Mouse (Mus musculus) liver, embryonic 15.5 days (tissue): ENCODE data around the gene Tenm4. TPM values are rescaled to one million over a fixed set of nuclear protein-coding genes. Genes with fewer than 3 reads are reported as not detected.

Experiments used
- ATAC-seq: fragments of 200-750 bp; cut with Nextera tagmentation; 2 replicates; pipeline ENCODE4 v1.8.0; 2017; ENCODE audit warnings: moderate number of reproducible peaks, mild to moderate bottlenecking, moderate library complexity; ENCODE audit not compliant: insufficient read depth
- H3K27ac ChIP-seq: fragments of 300-500 bp; sonication (generic); replicated peaks from 2 replicates; pipeline ENCODE4 v1.5.1; 2015; ENCODE audit warnings: mild to moderate bottlenecking, inconsistent platforms
- H3K27me3 ChIP-seq: fragments of 300-500 bp; sonication (generic); 2 replicates; pipeline ENCODE4 v1.6.1; 2015; ENCODE audit warnings: mild to moderate bottlenecking, inconsistent platforms
- H3K36me3 ChIP-seq: fragments of 300-500 bp; sonication (generic); replicated peaks from 2 replicates; pipeline ENCODE4 v1.6.1; 2015; ENCODE audit warnings: moderate library complexity, mild to moderate bottlenecking, inconsistent platforms
- H3K4me1 ChIP-seq: fragments of 300-500 bp; sonication (generic); replicated peaks from 2 replicates; pipeline ENCODE4 v1.6.1; 2015; ENCODE audit warnings: inconsistent platforms
- H3K4me2 ChIP-seq: fragments of 300-500 bp; sonication (generic); 2 replicates; pipeline ENCODE4 v1.6.1; 2015; ENCODE audit warnings: moderate library complexity, mild to moderate bottlenecking, inconsistent platforms
- H3K4me3 ChIP-seq: fragments of 300-500 bp; sonication (generic); replicated peaks from 2 replicates; pipeline ENCODE4 v1.5.1; 2015; ENCODE audit warnings: mild to moderate bottlenecking, inconsistent platforms
- H3K9ac ChIP-seq: fragments of 300-500 bp; sonication (generic); 2 replicates; pipeline ENCODE4 v1.6.1; 2015; ENCODE audit warnings: moderate library complexity, mild to moderate bottlenecking, inconsistent platforms
- H3K9me3 ChIP-seq: fragments of 300-500 bp; sonication (generic); replicated peaks from 2 replicates; pipeline ENCODE4 v1.6.1; 2016; ENCODE audit warnings: inconsistent platforms
- WGBS: fragments of 180-500 bp; shearing (Covaris S2); methylation state at CpG from one replicate; pipeline ENCODE4 v1.1.7; 2015; ENCODE audit warnings: mixed read lengths; ENCODE audit not compliant: insufficient replicate concordance; 5-methylcytosine and 5-hydroxymethylcytosine counted together
- polyA plus RNA-seq: library from polyadenylated mRNA; unstranded; fragments of >200 nt; fragmentation: Nextera tagmentation; extraction: Ambion mirVana; gene quantifications from 2 replicates; pipeline ENCODE4 v1.2.1, GENCODE M21; 2015

Gene Tenm4
- polyA plus RNA-seq, 1 experiment from 2014 or later, result 0.69 TPM

DNA sequence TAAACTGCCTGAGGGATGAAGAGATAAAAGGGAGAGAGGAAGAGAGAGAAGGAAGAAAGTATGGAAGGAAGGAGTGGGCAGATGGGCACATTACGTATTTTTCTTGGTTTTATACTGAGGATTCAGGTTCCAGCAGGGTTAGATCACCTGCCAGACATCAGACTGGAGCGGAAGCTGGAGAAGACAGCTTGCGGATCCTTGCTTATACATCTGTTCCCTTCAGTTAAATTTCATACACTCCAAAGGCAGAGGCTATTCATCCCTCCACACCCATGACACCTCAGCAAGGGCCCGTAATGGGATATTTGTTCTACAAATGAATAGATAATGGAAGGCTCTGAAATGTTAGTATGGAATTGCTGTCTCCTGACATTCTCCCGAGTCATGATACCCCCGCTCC, 655.6 kb downstream of the Tenm4 start:
- 71% methylated on average over 6 of the region's 6 CpGs for WGBS
- Histone ChIP-seq H3K9ac (no peak overlapping the region), H3K27ac (no peak overlapping the region), H3K36me3 (no peaks in the 10 kb centered on the region), H3K4me2 (no peak overlapping the region), H3K4me3 (no peak overlapping the region), H3K4me1 (no peaks in the 10 kb centered on the region), H3K9me3 (no peaks in the 10 kb centered on the region), H3K27me3 (0 out of 2 replicates have a peak, but pooled peaks cover under 1% of the 10 kb centered on the region)
- ATAC-seq, result no peak

DNA sequence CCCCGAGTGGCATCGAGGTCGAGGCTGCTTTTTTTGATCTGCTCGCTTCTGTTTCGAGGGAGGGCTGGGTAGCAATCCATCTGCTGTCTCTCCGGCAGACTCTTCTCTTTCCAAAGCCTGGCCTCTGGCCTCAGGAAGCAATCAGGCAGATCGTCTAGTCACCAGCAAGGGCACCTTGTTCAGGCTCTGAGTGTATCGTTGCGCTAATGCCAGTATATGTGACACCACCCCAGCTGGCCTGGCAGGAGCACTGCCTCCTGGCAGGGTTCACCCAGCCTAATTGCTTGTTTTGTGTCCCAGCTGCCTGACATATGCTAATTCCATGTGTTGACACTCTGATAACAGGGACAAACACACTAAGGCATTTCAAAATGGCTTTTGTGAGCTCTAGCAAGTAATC, 661.5 kb downstream of the Tenm4 start:
- Histone ChIP-seq H3K36me3 (no peaks in the 10 kb centered on the region), H3K4me2 (no peak overlapping the region), H3K4me1 (no peaks in the 10 kb centered on the region), H3K4me3 (no peak overlapping the region), H3K27ac (no peak overlapping the region), H3K9ac (no peak overlapping the region), H3K9me3 (no peaks in the 10 kb centered on the region), H3K27me3 (peaks cover 11% of the 10 kb centered on the region)
- ATAC-seq, result no peak
- WGBS, result 46% methylated on average over 9 of the region's 9 CpGs

DNA sequence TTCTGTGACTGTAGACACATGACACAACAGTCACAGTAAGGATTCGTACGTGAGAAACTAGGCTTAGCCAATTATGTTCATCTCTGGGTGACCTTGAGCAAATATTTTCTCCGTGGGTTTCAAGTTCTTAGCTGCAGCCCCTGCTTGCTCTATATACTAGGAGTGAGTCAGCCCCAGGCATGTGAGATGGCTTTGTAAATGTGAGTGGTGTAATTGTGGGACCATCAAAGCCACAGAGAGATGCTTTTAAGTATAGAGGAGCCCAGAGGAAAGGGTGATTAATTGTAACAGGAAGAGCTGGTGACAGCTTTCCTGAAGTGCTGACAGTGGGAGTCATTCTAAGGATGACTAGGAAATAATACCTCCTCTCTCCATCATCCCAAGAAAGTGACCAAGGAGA, 662.0 kb downstream of the Tenm4 start:
- no peak overlapping the region for H3K4me2 ChIP-seq
- no peaks in the 10 kb centered on the region for H3K36me3 ChIP-seq
- H3K9me3 ChIP-seq, result no peaks in the 10 kb centered on the region
- H3K4me1 ChIP-seq, result no peaks in the 10 kb centered on the region
- ATAC-seq, result no peak
- H3K27me3 ChIP-seq, result peaks cover 11% of the 10 kb centered on the region
- no peak overlapping the region for H3K4me3 ChIP-seq
- WGBS, result 50% methylated on average over 3 of the region's 3 CpGs
- H3K9ac ChIP-seq, result no peak overlapping the region
- no peak overlapping the region for H3K27ac ChIP-seq

DNA sequence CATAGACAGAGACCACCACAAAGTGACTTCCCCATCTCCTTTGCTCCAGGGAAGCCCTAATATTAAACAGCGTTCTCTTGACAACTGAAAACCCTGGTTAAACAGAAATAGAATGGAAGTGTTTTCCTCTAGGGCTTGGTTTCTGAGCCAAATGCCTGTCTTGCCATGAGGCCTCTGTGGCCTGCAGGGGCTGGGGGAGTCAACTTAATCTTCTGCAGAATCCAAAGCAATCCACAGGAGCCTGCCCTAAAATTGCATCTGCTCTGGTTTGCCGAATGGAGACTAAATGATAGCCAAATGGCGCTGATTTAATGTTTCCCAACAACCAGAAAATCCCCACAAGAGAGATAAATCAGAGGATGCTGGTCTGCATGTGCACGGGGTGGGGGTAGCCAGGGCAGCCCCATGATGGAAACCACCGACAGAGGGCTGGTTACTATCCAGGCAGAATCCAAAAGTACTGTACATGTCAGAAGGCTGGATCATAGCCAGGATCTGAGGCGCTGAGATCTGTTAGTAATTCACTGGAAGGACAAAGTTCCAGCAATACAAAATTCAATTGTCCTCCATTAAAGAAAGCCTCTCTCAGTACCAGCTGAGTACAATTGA, 663.7 kb downstream of the Tenm4 start:
- no peak overlapping the region for H3K27ac ChIP-seq
- no peak for ATAC-seq

DNA sequence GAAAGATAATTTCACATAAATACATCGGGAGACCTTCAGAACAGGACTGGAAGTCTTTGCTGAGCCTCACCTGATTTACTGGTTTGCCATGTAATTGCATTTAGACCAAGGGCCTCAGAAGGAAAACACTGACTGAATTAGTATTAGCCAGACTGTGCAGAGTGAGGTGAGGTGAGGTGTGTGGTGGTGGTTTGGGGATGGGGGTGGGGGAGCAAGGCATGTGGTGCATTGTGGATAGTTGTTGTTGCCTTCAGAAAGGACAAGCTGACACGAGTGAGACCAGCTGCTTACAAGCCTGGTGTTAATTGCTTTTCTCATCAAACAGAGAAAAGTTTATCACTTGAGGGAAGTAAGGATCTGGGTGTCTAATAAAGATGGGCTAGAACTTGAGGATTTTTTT, 664.3 kb downstream of the Tenm4 start:
- peaks cover 11% of the 10 kb centered on the region for H3K27me3 ChIP-seq
- no peak overlapping the region for H3K4me2 ChIP-seq
- no peak overlapping the region for H3K4me3 ChIP-seq
- H3K36me3 ChIP-seq, result no peaks in the 10 kb centered on the region
- no peaks in the 10 kb centered on the region for H3K9me3 ChIP-seq
- no peak for ATAC-seq
- no peak overlapping the region for H3K27ac ChIP-seq
- no peaks in the 10 kb centered on the region for H3K4me1 ChIP-seq
- 57% methylated on average over 2 of the region's 2 CpGs for WGBS
- H3K9ac ChIP-seq, result no peak overlapping the region

More for the DNA sequence above, 663.7 kb downstream of the Tenm4 start:
- no peak overlapping the region for H3K9ac ChIP-seq
- H3K27me3 ChIP-seq, result peaks cover 11% of the 10 kb centered on the region
- H3K4me2 ChIP-seq, result no peak overlapping the region
- H3K36me3 ChIP-seq, result no peaks in the 10 kb centered on the region
- H3K9me3 ChIP-seq, result no peaks in the 10 kb centered on the region
- WGBS, result 63% methylated on average over 6 of the region's 6 CpGs
- H3K4me1 ChIP-seq, result no peaks in the 10 kb centered on the region
- H3K4me3 ChIP-seq, result no peak overlapping the region

DNA sequence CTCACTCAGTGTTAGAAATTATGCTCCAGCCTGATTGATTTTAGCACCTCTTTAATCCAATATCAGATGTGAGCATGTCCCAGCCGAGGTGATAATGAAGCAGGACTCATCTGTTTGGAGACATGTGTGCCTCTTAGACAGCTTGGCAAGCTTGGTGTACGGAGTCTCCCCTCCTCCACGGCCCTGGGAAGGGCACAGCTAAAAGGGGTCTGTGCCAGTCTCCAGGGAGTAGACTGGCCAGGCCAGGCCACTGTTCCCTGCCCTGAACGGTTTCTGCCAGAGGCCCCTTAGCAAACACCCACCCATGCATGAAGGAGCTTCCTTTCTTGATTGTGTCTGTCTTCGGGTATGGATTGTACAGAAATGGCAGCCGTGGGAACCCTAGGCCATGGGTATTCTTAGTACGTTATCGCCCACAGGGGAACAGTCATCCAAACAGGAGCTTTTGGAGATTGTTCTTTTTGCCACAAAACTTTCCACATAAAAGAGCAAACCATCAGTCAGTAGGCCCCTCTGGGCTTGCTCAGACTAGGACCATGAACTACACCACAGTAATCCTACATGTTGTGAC, 667.3 kb downstream of the Tenm4 start:
- Histone ChIP-seq H3K4me3 (no peak overlapping the region), H3K4me1 (no peaks in the 10 kb centered on the region), H3K9me3 (no peaks in the 10 kb centered on the region), H3K27ac (no peak overlapping the region), H3K27me3 (no peaks in the 10 kb centered on the region), H3K9ac (no peak overlapping the region), H3K36me3 (no peaks in the 10 kb centered on the region), H3K4me2 (no peak overlapping the region)
- no peak for ATAC-seq
- 71% methylated on average over 8 of the region's 8 CpGs for WGBS

DNA sequence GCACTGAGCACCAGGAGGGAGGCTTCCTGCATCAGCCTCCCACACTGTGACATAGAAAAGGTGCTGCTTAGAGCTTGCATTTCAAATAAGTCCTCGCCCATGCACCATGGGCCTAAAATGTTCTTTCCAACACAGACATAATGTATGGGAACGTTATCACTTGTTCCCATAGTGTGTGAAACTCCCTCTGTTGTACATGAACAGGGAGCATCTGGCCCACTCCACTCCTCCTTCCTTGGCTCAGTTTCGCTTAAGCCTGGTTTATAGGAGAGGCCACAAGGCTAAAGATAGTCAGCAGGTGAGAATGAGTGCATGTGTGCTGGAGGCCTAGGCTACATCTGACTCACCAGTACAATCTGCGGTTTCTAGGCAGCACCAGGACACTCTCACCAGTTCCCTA, 667.9 kb downstream of the Tenm4 start:
- no peak overlapping the region for H3K4me2 ChIP-seq
- no peak for ATAC-seq
- H3K9me3 ChIP-seq, result no peaks in the 10 kb centered on the region
- no peak overlapping the region for H3K9ac ChIP-seq
- H3K4me1 ChIP-seq, result no peaks in the 10 kb centered on the region
- H3K4me3 ChIP-seq, result no peak overlapping the region
- H3K36me3 ChIP-seq, result no peaks in the 10 kb centered on the region
- no peak overlapping the region for H3K27ac ChIP-seq
- 73% methylated on average over 4 of the region's 4 CpGs for WGBS
- no peaks in the 10 kb centered on the region for H3K27me3 ChIP-seq

DNA sequence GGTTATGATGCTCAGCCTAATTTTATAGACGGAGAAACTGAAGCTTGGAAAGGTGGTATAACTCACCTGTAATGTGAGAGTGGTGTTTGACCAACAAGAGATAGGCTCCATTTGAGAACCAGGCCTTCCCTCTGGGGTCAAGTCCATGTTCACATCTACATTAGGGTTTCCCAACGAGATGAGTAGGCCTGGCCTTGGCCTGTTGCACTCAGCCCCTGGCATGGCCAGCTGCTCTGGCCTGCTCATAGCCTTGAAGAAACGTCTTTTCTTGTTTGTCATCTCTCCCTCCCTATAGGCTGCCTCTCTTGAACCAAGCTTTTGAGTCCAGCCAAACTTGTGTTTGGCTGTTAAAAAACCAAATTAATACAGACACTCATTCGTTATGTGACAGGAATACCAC, 668.5 kb downstream of the Tenm4 start:
- ATAC-seq, result no peak
- Histone ChIP-seq H3K4me3 (no peak overlapping the region), H3K9me3 (no peaks in the 10 kb centered on the region), H3K36me3 (no peaks in the 10 kb centered on the region), H3K4me2 (no peak overlapping the region), H3K27me3 (no peaks in the 10 kb centered on the region), H3K27ac (no peak overlapping the region), H3K9ac (no peak overlapping the region), H3K4me1 (peaks cover 4% of the 10 kb centered on the region; the same call in 1 of the 2 replicates)
- WGBS, result 49% methylated on average over 4 of the region's 4 CpGs

DNA sequence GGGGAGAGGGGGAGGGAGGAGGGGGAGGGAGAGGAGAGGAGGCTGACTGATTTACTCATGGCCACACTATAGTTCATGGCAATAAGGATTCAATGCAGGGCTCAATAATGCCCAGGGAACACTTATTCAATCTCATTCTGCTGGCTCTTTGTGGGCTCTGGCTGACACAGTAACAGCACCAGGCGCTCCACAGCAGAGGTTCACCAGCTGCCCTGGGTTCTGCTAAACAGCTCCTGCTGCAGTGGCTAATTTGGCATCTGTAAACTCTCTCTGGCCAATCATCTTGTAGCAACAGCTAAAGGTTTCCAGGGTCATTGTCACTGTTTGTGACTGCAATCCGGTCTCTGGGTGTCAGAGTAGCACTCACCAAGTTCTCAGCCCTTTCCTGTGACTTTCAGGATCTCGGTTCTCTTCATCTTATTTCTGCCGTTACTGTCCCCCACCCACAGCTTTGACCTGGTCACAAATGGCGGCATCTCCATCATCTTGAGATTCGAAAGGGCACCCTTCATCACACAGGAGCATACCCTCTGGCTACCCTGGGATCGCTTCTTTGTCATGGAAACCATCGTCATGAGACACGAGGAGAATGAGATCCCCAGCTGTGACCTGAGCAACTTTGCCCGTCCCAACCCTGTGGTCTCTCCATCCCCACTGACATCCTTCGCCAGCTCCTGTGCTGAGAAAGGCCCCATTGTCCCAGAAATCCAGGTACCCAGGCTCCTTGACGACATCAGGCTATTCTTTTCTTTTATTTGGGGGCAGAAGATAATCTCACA, 671.6 kb downstream of the Tenm4 start:
- WGBS, result 57% methylated on average over 12 of the region's 12 CpGs

DNA sequence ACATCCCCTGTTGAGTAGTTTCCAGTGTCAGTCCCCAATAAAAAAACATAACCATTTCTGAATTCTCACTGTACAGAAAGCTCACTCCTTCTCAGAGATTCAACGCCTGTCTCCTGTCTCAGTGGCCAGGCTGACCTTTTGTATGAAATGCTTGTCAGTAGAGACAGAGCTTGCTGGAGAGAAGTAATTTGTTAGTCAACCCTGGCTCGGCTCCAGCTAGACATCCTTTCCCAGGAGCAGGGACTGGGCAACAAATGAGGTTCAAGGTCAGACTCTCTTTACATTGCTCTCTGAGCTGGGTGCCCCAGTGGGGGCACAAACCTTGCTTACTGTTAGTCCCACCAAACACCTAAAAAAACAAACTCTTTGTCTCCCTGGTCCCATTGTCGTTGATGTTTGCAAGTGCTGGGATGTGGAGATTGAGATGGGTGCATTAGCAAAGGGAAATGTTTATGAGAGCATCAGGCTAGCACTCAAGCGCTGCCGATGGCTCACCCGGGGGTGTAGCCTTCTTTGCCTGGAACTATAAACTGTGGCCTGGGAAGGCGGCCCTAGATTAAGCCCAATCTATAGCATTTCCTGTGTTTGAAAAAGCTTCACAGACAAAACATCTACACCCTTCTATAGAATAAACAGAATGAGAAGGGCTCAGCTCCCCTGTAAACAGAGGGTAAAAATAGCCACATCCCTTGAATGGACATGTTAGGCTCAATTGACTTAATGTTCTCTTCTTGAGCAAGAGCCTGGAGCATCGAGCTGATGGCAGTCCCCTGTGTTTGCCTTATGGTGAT, 673.3 kb downstream of the Tenm4 start:
- no peak overlapping the region for H3K4me2 ChIP-seq
- H3K4me1 ChIP-seq, result peaks cover 4% of the 10 kb centered on the region; the same call in 1 of the 2 replicates

More for the DNA sequence above, 671.6 kb downstream of the Tenm4 start:
- no peak overlapping the region for H3K4me3 ChIP-seq
- H3K4me2 ChIP-seq, result no peak overlapping the region
- 0 out of 2 replicates have a peak, but pooled peaks cover 6% of the 10 kb centered on the region for H3K27me3 ChIP-seq
- no peak overlapping the region for H3K9ac ChIP-seq
- peaks cover 4% of the 10 kb centered on the region; the same call in 1 of the 2 replicates for H3K4me1 ChIP-seq
- no peaks in the 10 kb centered on the region for H3K9me3 ChIP-seq
- H3K36me3 ChIP-seq, result no peaks in the 10 kb centered on the region
- no peak for ATAC-seq
- H3K27ac ChIP-seq, result no peak overlapping the region

DNA sequence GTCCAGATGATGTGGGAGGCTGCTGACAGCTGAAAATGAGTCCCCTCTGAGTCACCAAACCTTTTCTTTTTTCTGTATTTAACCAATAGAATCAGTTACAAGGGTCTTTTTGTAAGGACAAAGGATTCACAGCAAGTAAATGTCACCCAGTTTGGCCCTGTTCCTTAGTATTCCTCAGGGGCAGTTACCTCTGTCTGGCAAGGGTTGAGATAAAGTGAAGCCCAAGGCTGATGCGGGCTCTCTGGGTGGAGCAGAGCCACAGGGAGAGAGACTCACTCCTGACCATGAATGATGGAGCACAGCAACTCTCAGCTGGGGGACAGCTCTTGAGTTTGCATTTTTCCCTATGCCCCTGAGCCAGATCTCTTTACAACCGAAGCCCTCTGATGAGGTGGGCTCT, 681.7 kb downstream of the Tenm4 start:
- WGBS, result 67% methylated on average over 2 of the region's 2 CpGs
- ATAC-seq, result no peak

More for the DNA sequence above, 673.3 kb downstream of the Tenm4 start:
- Histone ChIP-seq H3K9ac (no peak overlapping the region), H3K4me3 (no peak overlapping the region), H3K27ac (no peak overlapping the region), H3K36me3 (no peaks in the 10 kb centered on the region), H3K27me3 (0 out of 2 replicates have a peak, but pooled peaks cover 6% of the 10 kb centered on the region), H3K9me3 (no peaks in the 10 kb centered on the region)
- 46% methylated on average over 8 of the region's 8 CpGs for WGBS
- no peak for ATAC-seq

More for the DNA sequence above, 681.7 kb downstream of the Tenm4 start:
- Histone ChIP-seq H3K4me3 (no peak overlapping the region), H3K4me2 (no peak overlapping the region), H3K27ac (no peak overlapping the region), H3K27me3 (0 out of 2 replicates have a peak, but pooled peaks cover 3% of the 10 kb centered on the region), H3K4me1 (no peaks in the 10 kb centered on the region), H3K9me3 (no peaks in the 10 kb centered on the region), H3K9ac (no peak overlapping the region), H3K36me3 (no peaks in the 10 kb centered on the region)
